In the genomic region with DNA sequence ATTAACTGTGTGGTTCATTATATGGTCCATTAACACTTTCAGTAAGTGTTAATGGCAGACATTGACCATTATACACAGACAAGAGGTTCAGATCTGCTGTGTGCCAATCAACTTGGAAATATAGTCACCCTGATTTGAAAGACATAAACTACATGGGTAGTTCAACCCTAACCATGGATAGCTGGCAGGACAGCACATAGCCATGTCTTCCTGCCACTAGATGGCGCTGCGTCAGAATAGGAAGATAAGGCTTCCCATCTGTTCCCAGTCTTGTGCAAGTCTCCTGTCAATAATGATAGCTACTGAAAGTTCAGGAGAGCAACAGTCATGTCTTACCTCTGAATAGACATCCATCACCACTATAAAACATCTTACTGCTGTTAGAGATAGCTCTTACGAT, we compare ENCODE assay signal across 7 mouse cellular contexts.
DNase-seq lines count a peak whose midpoint lies in the region; TF ChIP-seq lines count a peak whose summit lies in the region.

No protein-coding gene starts in this region.

- H3K4me3 ChIP-seq in ES-E14 (ENCODE audit: insufficient read depth in 1 of 2, low read depth in 1 of 2, low read length in 2 of 2, poor library complexity in 1 of 2, severe bottlenecking in 1 of 2), result no peak overlapping the region
- H3K4me3 ChIP-seq in spleen, adult 2 months (ENCODE audit: extremely low read depth, insufficient read depth, insufficient read length), result no peak overlapping the region

- no peak overlapping the region for H3K9ac ChIP-seq in ES-E14 (ENCODE audit: insufficient read depth, low read depth, low read length, poor library complexity, severe bottlenecking)

- peak; percentile 63 for DNase-seq in ES-E14 (ENCODE audit: low read depth, low spot score)
- DNase-seq in adrenal gland, adult 18-20 months (ENCODE audit: low spot score in 2 of 2), result peak; percentile 68 to 71
- DNase-seq in embryo, embryonic 10.5 days (ENCODE audit: low spot score), result peak; percentile 76
- peak; percentile 67 for DNase-seq in heart, adult 8-10 months (ENCODE audit: low spot score)
- peak; percentile 84 for DNase-seq in kidney, postnatal 10 days
- peak; percentile 27 to 64 for DNase-seq in lung, postnatal 4 days
- peak in 1 of 2 experiments; percentile 30 for DNase-seq in spleen, adult 2 months (ENCODE audit: low read depth in 1 of 2, low spot score in 2 of 2)

- H3K4me1 ChIP-seq in ES-E14 (ENCODE audit: control insufficient read depth in 2 of 2, insufficient read depth in 2 of 2, low read length in 2 of 2, poor library complexity in 1 of 2), result no peaks in the 10 kb centered on the region
- no peaks in the 10 kb centered on the region for H3K4me1 ChIP-seq in spleen, adult 2 months (ENCODE audit: control insufficient read depth, insufficient read depth, insufficient read length)

- H3K9me3 ChIP-seq in ES-E14 (ENCODE audit: control insufficient read depth, insufficient read depth, low read depth, low read length), result no peaks in the 10 kb centered on the region

- in situ Hi-C loops in ES-E14 (cut with MboI; ENCODE audit: low sequenced_read_pairs in 2 of 2, unreplicated experiment in 2 of 2), result loop anchor here in 1 of 2 experiments (25.0 kb wide), 1 partner anchor 222 kb away; a partner anchor contains a TSS

- 29% methylated on average over 3 of the region's 3 CpGs for WGBS in spleen, adult 2 months

- TF ChIP-seq CTCF in spleen, adult 2 months (IDR thresholded peaks at IDR 0.05; ENCODE audit: extremely low read depth, insufficient read depth, insufficient read length, insufficient replicate concordance), result peak; percentile 37; the same call in 1 of the 2 replicates

- no peaks in the 10 kb centered on the region for H3K36me3 ChIP-seq in ES-E14 (ENCODE audit: control insufficient read depth, insufficient read depth, low read length, poor library complexity, severe bottlenecking)
- no peaks in the 10 kb centered on the region for H3K36me3 ChIP-seq in spleen, adult 2 months (ENCODE audit: control insufficient read depth, insufficient read depth, low read length)

- no peaks in the 10 kb centered on the region for H3K27me3 ChIP-seq in spleen, adult 2 months (ENCODE audit: control insufficient read depth, insufficient read depth, low read length)

- TF ChIP-seq POLR2A in spleen, adult 2 months (IDR thresholded peaks at IDR 0.05; ENCODE audit: low read depth, low read length), result no peak

- H3K27ac ChIP-seq in ES-E14 (ENCODE audit: insufficient read depth, low read depth, low read length, poor library complexity, severe bottlenecking), result no peak overlapping the region
- H3K27ac ChIP-seq in spleen, adult 2 months (ENCODE audit: insufficient read depth, low read length), result no peak overlapping the region

TF ChIP-seq in ES-E14, 5 proteins besides CTCF, POLR2A, EP300 and RAD21:
- TF ChIP-seq HCFC1 (IDR thresholded peaks at IDR 0.05; ENCODE audit: borderline replicate concordance, insufficient read depth, low read length), result no peak
- TF ChIP-seq MAFK (IDR thresholded peaks at IDR 0.05; ENCODE audit: insufficient read depth, low read depth, low read length), result no peak
- TF ChIP-seq ZC3H11A (IDR thresholded peaks at IDR 0.05; ENCODE audit: borderline replicate concordance, low read depth, low read length), result peak; percentile 59; the same call in 1 of the 2 replicates
